Mouse (Mus musculus) stomach, embryonic 15.5 days (tissue): ENCODE measurements around the gene Krtap6-5. TPM values are rescaled to one million over a fixed set of nuclear protein-coding genes. Genes with fewer than 3 reads are reported as not detected.
"Not testable (repeated sequence)": the region's sequence is repeated elsewhere in the genome, so short reads cannot be mapped to it uniquely, and the experiment has no call there.

Experiments used
- ATAC-seq: fragments of 200-750 bp; cut with Nextera tagmentation; 2 replicates; pipeline ENCODE4 v1.8.0; 2017; ENCODE audit warnings: low read depth, moderate number of reproducible peaks, moderate TSS enrichment; ENCODE audit not compliant: insufficient read depth, low FRiP score
- H3K27ac ChIP-seq: fragments of 300-500 bp; sonication (generic); 2 replicates; pipeline ENCODE4 v1.5.1; 2015; ENCODE audit warnings: mild to moderate bottlenecking, inconsistent platforms
- H3K27me3 ChIP-seq: fragments of 300-500 bp; sonication (generic); replicated peaks from 2 replicates; pipeline ENCODE4 v1.6.1; 2015; ENCODE audit warnings: inconsistent platforms
- H3K36me3 ChIP-seq: fragments of 300-500 bp; sonication (generic); 2 replicates; pipeline ENCODE4 v1.6.1; 2015; ENCODE audit warnings: inconsistent platforms
- H3K4me1 ChIP-seq: fragments of 300-500 bp; sonication (generic); 2 replicates; pipeline ENCODE4 v1.6.1; 2015; ENCODE audit warnings: inconsistent platforms
- H3K4me2 ChIP-seq: fragments of 300-500 bp; sonication (generic); 2 replicates; pipeline ENCODE4 v1.6.1; 2015; ENCODE audit warnings: mild to moderate bottlenecking, inconsistent platforms
- H3K4me3 ChIP-seq: fragments of 300-500 bp; sonication (generic); replicated peaks from 2 replicates; pipeline ENCODE4 v1.5.1; 2015; ENCODE audit warnings: inconsistent platforms
- H3K9ac ChIP-seq: fragments of 300-500 bp; sonication (generic); 2 replicates; pipeline ENCODE4 v1.6.1; 2015; ENCODE audit warnings: inconsistent platforms
- H3K9me3 ChIP-seq: fragments of 300-500 bp; sonication (generic); 2 replicates; pipeline ENCODE4 v1.6.1; 2016; ENCODE audit warnings: inconsistent platforms
- WGBS: fragments of 180-500 bp; shearing (Covaris S2); methylation state at CpG from one replicate; pipeline ENCODE4 v1.1.7; 2015; 5-methylcytosine and 5-hydroxymethylcytosine counted together
- polyA plus RNA-seq: library from polyadenylated mRNA; unstranded; fragments of >200 nt; fragmentation: Nextera tagmentation; extraction: Ambion mirVana; gene quantifications from 2 replicates; pipeline ENCODE4 v1.2.1, GENCODE M21; 2015

Gene Krtap6-5
- not detected in 2 replicates for polyA plus RNA-seq

DNA sequence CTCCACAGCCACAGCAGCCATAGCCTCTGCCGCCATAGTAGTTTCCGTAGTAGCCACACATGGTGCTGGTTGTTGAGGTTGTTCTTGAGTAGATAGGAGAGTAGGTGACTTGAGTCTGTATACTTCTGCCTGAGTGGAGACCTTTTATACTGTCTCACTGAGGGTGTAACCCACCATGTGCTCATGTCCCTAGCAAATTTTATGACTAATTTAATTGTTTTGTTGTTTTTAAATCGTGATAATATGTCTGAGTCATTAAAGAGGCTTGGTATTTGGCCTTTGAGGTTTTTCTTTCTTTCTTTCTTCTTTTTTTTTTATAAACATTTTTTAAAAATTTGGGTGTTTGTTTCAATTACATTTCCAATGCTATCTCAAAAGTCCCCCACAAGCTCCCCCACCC is at the start of gene Krtap6-5:
TSS of gene Krtap6-5 (minus strand) at position 101 of the 400 bp plus-strand sequence.
- Histone ChIP-seq H3K4me3 (no peak within 1 kb of the TSS), H3K9ac (no peak within 1 kb of the TSS), H3K9me3 (no peaks in the 10 kb centered on the region), H3K4me2 (no peak within 1 kb of the TSS), H3K27ac (no peak within 1 kb of the TSS), H3K27me3 (no peaks in the 10 kb centered on the region), H3K4me1 (no peaks in the 10 kb centered on the region), H3K36me3 (no peaks in the 10 kb centered on the region)
- 76% methylated on average over 3 of the region's 3 CpGs for WGBS
- no peak for ATAC-seq

- H3K36me3 ChIP-seq, H3K9me3 ChIP-seq, H3K4me3 ChIP-seq, H3K4me1 ChIP-seq, ATAC-seq, H3K4me2 ChIP-seq, H3K27me3 ChIP-seq, H3K27ac ChIP-seq, H3K9ac ChIP-seq: not testable (repeated sequence)
- WGBS = 69% methylated on average over 2 of the region's 2 CpGs
Observed at GRCm38 (mm10) chr16:89071041-89071440, 23.4 kb upstream of the Krtap6-5 start.

DNA sequence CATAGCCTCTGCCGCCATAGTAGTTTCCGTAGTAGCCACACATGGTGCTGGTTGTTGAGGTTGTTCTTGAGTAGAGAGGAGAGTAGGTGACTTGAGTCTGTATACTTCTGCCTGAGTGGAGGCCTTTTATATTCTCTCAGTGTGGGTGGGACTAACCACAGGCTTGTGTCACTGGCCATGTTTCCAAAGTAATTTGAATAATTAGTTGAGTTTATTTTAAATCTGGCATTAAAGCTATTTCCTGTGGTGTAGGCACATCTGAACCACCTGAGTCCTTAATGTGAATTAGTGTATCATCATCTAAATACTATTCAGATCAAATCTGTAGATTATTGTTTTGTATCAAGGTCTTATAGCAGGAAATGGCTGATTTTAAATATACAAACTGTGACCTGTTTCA is 16.2 kb upstream of the Krtap6-5 start, which contains the start of gene 1110025L11Rik:
TSS of gene 1110025L11Rik (minus strand) at position 101 of the 400 bp plus-strand sequence.
- not testable (repeated sequence) for H3K27ac ChIP-seq, H3K27me3 ChIP-seq, H3K4me3 ChIP-seq, H3K4me2 ChIP-seq, H3K9me3 ChIP-seq, H3K4me1 ChIP-seq, ATAC-seq, H3K9ac ChIP-seq, H3K36me3 ChIP-seq
- WGBS = no CpG with 5 or more reads among the region's 2 CpGs

DNA sequence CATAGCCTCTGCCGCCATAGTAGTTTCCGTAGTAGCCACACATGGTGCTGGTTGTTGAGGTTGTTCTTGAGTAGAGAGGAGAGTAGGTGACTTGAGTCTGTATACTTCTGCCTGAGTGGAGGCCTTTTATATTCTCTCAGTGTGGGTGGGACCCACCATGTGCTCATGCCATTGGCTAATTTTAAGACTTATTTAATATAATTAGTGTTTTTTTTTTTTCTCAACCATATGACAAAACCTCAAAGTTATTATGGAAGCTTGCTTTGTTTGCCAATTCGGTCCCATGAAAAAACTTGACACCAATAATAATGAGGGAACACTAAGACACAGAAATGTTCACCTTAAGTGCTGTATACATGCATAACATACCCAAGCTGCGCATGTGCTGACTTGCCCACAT is 6.3 kb downstream of the Krtap6-5 start, which contains the start of gene Gm10228:
TSS of gene Gm10228 (minus strand) at position 101 of the 400 bp plus-strand sequence.
- H3K4me3 ChIP-seq, ATAC-seq, H3K27me3 ChIP-seq, H3K27ac ChIP-seq, H3K4me1 ChIP-seq, H3K4me2 ChIP-seq, H3K9me3 ChIP-seq, H3K36me3 ChIP-seq, H3K9ac ChIP-seq: not testable (repeated sequence)
- 84% methylated on average over 2 of the region's 4 CpGs for WGBS

DNA sequence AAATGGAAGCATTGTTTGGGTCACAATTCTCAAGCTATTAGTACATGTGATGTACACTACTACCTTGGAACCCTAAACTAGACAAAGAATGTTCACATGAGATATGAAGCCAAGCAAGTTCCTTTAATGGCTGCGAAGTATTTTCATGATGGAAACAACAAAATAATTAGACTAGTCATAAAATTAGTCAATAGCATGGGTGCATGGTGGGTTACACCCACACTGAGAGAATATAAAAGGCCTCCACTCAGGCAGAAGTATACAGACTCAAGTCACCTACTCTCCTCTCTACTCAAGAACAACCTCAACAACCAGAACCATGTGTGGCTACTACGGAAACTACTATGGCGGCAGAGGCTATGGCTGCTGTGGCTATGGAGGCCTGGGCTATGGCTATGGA is 16.3 kb downstream of the Krtap6-5 start, which contains the start of gene Krtap6-1:
TSS of gene Krtap6-1 (plus strand) at position 301 of the 400 bp plus-strand sequence.
- not testable (repeated sequence) for H3K4me3 ChIP-seq, H3K9me3 ChIP-seq, H3K27me3 ChIP-seq, H3K4me1 ChIP-seq, H3K27ac ChIP-seq, H3K4me2 ChIP-seq, H3K36me3 ChIP-seq, ATAC-seq, H3K9ac ChIP-seq
- 91% methylated on average over 3 of the region's 3 CpGs for WGBS

GRCm38 (mm10) chr16:89014984-89015383 is 32.7 kb downstream of the Krtap6-5 start, which contains the start of gene Gm10229:
TSS of gene Gm10229 (plus strand) at chr16:89015284.
- WGBS = 94% methylated on average over 3 of the region's 3 CpGs
- H3K4me1 ChIP-seq, ATAC-seq: not testable (repeated sequence)

DNA sequence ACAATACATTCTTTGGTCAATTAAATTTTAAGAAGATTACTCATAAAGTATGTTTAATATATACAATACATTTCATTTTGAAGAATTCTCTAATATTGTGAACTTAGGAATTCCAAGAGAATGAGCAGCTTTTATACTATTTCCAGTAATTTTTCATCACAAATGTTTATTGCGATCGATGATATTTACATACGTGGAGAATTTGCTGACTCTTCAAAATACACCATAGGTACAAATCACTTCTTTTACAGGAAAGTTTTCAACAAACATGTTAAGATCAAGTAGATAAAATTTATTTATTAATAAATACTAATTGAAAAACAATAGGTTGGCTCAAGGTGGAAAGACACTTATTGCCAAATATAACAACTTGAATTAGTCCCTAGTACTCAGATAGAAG is 33.7 kb downstream of the Krtap6-5 start:
- Histone ChIP-seq H3K27ac (no peak overlapping the region), H3K4me2 (no peak overlapping the region), H3K4me1 (no peaks in the 10 kb centered on the region), H3K27me3 (no peaks in the 10 kb centered on the region), H3K9me3 (no peaks in the 10 kb centered on the region), H3K9ac (no peak overlapping the region), H3K4me3 (no peak overlapping the region), H3K36me3 (no peaks in the 10 kb centered on the region)
- WGBS = 94% methylated on average over 3 of the region's 3 CpGs
- ATAC-seq = no peak

More at GRCm38 (mm10) chr16:89014984-89015383, 32.7 kb downstream of the Krtap6-5 start, which contains the start of gene Gm10229:
- H3K27me3 ChIP-seq, H3K27ac ChIP-seq, H3K4me2 ChIP-seq, H3K9me3 ChIP-seq, H3K9ac ChIP-seq, H3K36me3 ChIP-seq, H3K4me3 ChIP-seq: not testable (repeated sequence)

DNA sequence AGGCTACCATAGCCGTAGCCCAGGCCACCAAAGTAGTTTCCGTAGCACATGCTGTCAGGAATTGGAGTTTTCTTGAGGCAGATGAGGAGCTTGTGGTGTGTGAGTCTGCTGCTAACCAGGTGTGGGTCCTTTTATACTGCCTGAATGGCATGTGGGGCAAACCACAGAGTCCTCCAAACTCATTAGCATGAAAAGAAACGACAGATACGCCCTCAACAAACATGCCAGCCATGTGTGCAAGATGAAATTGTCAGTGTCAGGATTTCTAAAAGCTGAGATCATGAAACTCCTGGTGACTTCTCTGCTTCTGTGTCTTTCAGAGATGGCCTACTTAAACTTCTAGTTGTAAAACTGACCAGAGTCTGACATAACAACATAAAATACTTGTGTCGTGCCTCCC is 37.0 kb downstream of the Krtap6-5 start, which contains the start of gene Krtap22-2:
TSS of gene Krtap22-2 (minus strand) at position 101 of the 400 bp plus-strand sequence.
- Histone ChIP-seq H3K27ac (no peak within 1 kb of the TSS), H3K9me3 (no peaks in the 10 kb centered on the region), H3K36me3 (no peaks in the 10 kb centered on the region), H3K27me3 (no peaks in the 10 kb centered on the region), H3K4me3 (no peak within 1 kb of the TSS), H3K4me2 (no peak within 1 kb of the TSS), H3K9ac (no peak within 1 kb of the TSS), H3K4me1 (no peaks in the 10 kb centered on the region)
- ATAC-seq = no peak
- WGBS = 78% methylated on average over 5 of the region's 5 CpGs

Other genes starting within 250 kb of the Krtap6-5 start
- gene Gm20741, start 235.7 kb downstream of the Krtap6-5 start, polyA plus RNA-seq = not detected in 2 replicates
- gene Krtap15, start 227.7 kb downstream of the Krtap6-5 start, polyA plus RNA-seq = not detected in 2 replicates
- gene Krtap14, start 221.7 kb downstream of the Krtap6-5 start, polyA plus RNA-seq = not detected in 2 replicates
- not detected in 2 replicates for gene Krtap19-1, start 178.5 kb downstream of the Krtap6-5 start, polyA plus RNA-seq
- not detected in 2 replicates for gene Krtap19-2, start 173.6 kb downstream of the Krtap6-5 start, polyA plus RNA-seq
- not detected in 2 replicates for gene Krtap19-3, start 169.8 kb downstream of the Krtap6-5 start, polyA plus RNA-seq
- gene Krtap19-4, start 162.8 kb downstream of the Krtap6-5 start, polyA plus RNA-seq = not detected in 2 replicates
- not detected in 2 replicates for gene Krtap19-5, start 151.4 kb downstream of the Krtap6-5 start, polyA plus RNA-seq
- gene Krtap19-9b, start 115.6 kb downstream of the Krtap6-5 start, polyA plus RNA-seq = not detected in 2 replicates
- gene Krtap16-3, start 85.0 kb downstream of the Krtap6-5 start, polyA plus RNA-seq = not detected in 2 replicates
- gene Krtap22-2, start 37.1 kb downstream of the Krtap6-5 start, polyA plus RNA-seq = not detected in 2 replicates
- not detected in 2 replicates for gene Gm10229, start 32.6 kb downstream of the Krtap6-5 start, polyA plus RNA-seq
- not detected in 2 replicates for gene Krtap6-1, start 16.2 kb downstream of the Krtap6-5 start, polyA plus RNA-seq
- gene Gm10228, start 6.4 kb downstream of the Krtap6-5 start, polyA plus RNA-seq = not detected in 2 replicates
- gene 1110025L11Rik, start 16.1 kb upstream of the Krtap6-5 start, polyA plus RNA-seq = not detected in 2 replicates
- gene Krtap6-3, start 36.1 kb upstream of the Krtap6-5 start, polyA plus RNA-seq = not detected in 2 replicates
- gene Gm6358, start 93.0 kb upstream of the Krtap6-5 start, polyA plus RNA-seq = not detected in 2 replicates
- gene Gm10061, start 103.2 kb upstream of the Krtap6-5 start, polyA plus RNA-seq = not detected in 2 replicates
- not detected in 2 replicates for gene Gm9789, start 110.1 kb upstream of the Krtap6-5 start, polyA plus RNA-seq
- gene Gm7735, start 121.6 kb upstream of the Krtap6-5 start, polyA plus RNA-seq = not detected in 2 replicates
- gene 1110057P08Rik, start 126.9 kb upstream of the Krtap6-5 start, polyA plus RNA-seq = not detected in 2 replicates
- gene Krtap20-2, start 158.0 kb upstream of the Krtap6-5 start, polyA plus RNA-seq = not detected in 2 replicates